Mouse (Mus musculus) gastrocnemius, adult 2 months (tissue): Measurements from ENCODE around the gene Plekha7. TPM values are rescaled to one million over a fixed set of nuclear protein-coding genes. Genes with fewer than 3 reads are reported as not detected.
A peak's percentile ranks its signal among the peaks of the same experiment; 100 is the strongest.

ENCODE experiments used
- DNase-seq: peaks from one replicate; pipeline ENCODE4 v3.0.0; 2022
- H3K27ac ChIP-seq: fragments of 200-600 bp; 2 replicates; pipeline ENCODE4 v1.8.1; 2022; ENCODE audit warnings: mild to moderate bottlenecking
- H3K4me3 ChIP-seq: fragments of 200-600 bp; 2 replicates; pipeline ENCODE4 v1.8.1; 2022; ENCODE audit warnings: mild to moderate bottlenecking, moderate library complexity
- CTCF ChIP-seq: fragments of 200-600 bp; IDR thresholded peaks from 2 replicates; pipeline ENCODE4 v1.8.1; 2022; ENCODE audit warnings: antibody characterized with exemption, mild to moderate bottlenecking, moderate library complexity
- intact Hi-C: fragments of 180-260 bp; cut with DNase I; formaldehyde crosslinking; loops from one replicate; pipeline ENCODE4 v1.15.1; 2025
- total RNA-seq, 2 experiments: library from RNA; stranded (reverse); gene quantifications; 2 replicates each; pipeline ENCODE4 v1.2.3; 2021

Plekha7 gene
- total RNA-seq, 2 experiments from 2014 or later, result 1.0 to 1.4 TPM

DNA sequence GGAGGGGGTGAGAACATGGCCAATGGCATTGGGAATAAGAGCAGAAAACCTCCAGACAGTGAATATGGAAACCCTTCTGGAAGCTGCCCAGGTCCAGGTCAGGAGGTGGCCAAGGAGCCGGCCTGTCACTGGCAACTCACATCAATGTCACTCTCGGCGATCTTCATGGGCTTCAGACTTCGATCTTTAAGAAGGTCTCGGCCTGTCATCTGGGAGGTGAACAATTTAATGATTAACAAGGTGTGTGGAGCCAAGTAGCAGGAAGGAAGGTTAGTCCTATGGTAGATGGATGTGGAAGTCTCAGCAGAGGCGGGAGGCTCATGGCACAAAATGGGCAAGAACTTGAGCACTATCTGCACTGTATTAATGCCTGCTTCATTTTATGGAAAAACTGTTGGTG lies 163.1 kb downstream of the Plekha7 start:
- intact Hi-C loops, result no loop called here
- Histone ChIP-seq H3K27ac (no peak overlapping the region), H3K4me3 (no peak overlapping the region)
- DNase-seq, result no peak
- no peak for TF ChIP-seq CTCF

DNA sequence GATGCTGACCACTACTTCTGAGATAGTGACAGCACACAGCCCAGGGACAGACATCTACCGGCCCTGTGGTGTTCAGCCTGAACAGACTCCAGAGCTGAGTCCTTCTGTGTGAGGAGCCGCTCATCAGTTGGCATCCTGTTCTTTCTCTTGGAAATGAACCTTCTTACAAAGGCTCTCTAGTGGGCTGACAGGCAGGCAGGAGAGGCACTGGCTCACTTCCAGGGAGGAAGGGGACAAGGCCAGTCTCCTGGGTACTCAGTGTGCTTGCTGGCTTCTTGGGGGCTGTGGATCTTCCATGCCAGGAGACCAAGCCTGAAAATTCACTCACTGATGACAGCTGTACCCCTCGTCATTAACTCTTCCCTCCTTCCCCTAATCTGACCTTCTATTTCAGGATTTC lies 170.5 kb downstream of the Plekha7 start:
- no peak for DNase-seq
- no peak for TF ChIP-seq CTCF
- no peak overlapping the region for H3K4me3 ChIP-seq
- intact Hi-C loops, result no loop called here
- H3K27ac ChIP-seq, result no peak overlapping the region

DNA sequence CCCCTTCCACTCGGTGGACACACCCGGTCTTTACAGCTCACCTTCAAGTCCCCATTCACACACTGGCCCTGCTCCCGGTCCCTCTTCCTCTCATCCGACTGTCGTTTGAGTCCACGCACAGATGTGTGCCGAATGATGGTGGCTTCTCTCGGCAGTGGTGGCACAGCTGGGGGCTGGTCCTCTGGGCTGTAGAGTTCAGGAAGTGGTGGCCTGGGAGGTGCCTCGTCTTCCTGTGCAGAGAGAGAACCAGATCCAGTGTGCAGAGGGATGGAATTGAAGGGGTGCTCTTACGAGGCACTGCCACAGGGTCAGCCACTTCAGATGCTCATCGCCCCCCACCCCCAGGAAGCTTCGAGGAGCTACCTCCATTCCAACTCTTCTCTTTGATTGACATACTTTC lies 171.0 kb downstream of the Plekha7 start:
- H3K4me3 ChIP-seq, result no peak overlapping the region
- H3K27ac ChIP-seq, result no peak overlapping the region
- no peak for TF ChIP-seq CTCF
- no peak for DNase-seq
- intact Hi-C loops, result no loop called here

DNA sequence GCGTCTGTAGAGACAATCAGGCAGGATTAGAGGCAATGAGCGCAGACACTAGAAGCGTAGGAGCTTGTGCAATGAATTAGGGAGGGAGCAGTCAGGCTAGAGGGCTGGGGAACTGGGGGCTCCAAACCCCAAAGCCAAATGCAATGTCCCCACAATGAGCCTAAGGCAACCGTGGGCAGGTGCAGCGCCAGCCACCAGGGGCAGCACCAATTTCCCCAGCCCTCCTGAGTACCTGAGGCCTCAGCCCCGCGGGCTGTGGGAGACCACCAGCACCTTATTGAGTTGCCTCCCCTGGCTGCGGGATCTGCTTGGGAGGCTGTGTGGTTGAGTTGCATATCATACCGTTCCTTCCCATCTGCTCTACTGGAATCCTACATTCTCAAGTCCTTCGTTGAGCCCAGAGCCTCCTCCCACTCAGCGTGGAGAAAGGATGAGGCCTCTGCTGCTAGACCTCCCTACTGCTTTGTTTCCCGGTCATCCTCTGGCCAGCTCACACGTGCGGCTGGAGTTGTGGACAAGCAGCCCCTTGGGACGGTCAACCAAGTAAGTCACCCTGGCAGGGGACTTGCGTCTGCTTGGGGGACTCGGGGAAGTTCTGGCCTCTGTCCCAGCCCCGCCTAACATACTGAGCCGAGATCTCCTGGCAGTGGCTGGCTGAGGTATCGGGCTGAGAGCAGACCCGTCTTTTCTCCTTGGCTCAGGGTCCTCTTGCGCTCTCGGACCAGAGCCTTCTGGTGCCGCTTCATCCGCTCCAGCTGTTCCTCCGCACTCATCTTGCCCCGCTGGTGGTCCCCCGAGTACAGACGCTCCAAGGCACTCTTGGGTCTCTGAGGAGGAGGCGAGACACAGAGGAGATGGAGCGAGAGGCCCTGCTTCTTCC lies 173.5 kb downstream of the Plekha7 start:
- H3K27ac ChIP-seq, result no peak overlapping the region
- peak overlapping the region; percentile 3; the same call in 1 of the 2 replicates for H3K4me3 ChIP-seq
- intact Hi-C loops, result loop anchor here (5.0 kb wide), 1 partner anchor 63 kb away; no protein-coding TSS in a partner anchor
- TF ChIP-seq CTCF, result peak; percentile 14
- DNase-seq, result peak; percentile 42

DNA sequence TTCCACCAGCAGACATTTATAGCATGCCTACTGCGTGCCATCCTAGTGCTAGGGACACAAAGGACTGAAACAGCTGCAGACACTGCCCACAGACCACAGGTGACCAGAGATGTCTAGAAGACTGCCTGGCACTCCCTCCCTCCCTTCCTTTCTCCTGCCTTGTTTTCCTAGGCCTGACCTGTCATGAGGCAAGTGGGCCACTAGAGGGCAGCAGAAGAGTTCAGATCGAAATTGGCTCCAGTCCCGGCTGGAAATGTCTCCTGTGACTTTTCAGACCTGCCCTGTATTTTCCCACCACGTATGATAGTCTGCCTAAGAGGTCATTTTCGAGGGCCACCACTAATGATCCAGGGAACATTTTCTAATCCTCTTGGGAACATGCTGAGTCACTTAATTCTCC lies 176.1 kb downstream of the Plekha7 start:
- Histone ChIP-seq H3K4me3 (no peak overlapping the region), H3K27ac (no peak overlapping the region)
- DNase-seq, result peak; percentile 78
- no peak; the same call in none of the 2 replicates for TF ChIP-seq CTCF
- intact Hi-C loops, result loop anchor here (5.0 kb wide), 1 partner anchor 65 kb away; no protein-coding TSS in a partner anchor

DNA sequence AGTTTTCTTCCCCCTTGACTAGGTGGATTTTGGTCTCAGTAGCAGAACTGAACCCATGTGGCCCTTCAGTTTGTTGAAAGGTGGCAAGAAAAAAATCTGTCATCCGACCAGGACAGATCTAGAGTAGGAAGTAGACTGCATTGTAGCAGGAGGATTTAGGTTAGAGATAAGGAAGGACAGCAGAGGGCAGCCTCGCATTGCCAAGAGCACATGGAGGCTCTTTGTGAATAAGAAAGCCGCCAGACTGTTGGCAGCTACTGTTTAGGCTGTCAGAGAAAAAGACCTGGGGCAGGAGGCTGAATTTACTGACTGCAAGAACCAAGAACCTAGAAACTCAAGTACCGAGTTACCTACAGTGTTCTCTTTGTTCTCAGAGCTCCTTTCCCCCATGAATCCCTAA lies 176.8 kb downstream of the Plekha7 start:
- intact Hi-C loops, result loop anchor here (5.0 kb wide), 1 partner anchor 66 kb away; no protein-coding TSS in a partner anchor
- no peak for DNase-seq
- no peak overlapping the region for H3K27ac ChIP-seq
- 0 out of 2 replicates have a peak, but pooled peaks have one; percentile 9 for TF ChIP-seq CTCF
- H3K4me3 ChIP-seq, result no peak overlapping the region

DNA sequence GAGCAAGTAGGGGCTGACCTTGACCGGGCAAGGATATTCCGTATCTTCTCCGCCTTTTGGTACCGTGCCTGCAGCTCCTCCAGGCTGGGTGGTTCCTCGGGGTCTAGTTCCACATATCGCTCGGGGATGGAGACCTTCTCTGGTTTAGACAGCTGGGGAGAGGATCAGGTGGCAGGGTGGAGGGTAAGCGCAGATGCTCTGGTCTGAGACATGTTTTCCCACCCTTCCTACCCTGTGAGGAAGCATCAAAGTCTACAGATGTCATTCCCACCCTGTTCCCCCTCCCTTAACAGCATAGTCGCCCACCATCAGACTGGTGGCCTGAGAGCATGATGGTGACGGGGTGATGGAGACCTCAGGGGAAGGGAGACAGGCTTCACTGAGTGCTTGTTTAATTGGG lies 178.8 kb downstream of the Plekha7 start:
- no peak for TF ChIP-seq CTCF
- no peak overlapping the region for H3K27ac ChIP-seq
- no peak for DNase-seq
- no peak overlapping the region for H3K4me3 ChIP-seq
- intact Hi-C loops, result no loop called here

DNA sequence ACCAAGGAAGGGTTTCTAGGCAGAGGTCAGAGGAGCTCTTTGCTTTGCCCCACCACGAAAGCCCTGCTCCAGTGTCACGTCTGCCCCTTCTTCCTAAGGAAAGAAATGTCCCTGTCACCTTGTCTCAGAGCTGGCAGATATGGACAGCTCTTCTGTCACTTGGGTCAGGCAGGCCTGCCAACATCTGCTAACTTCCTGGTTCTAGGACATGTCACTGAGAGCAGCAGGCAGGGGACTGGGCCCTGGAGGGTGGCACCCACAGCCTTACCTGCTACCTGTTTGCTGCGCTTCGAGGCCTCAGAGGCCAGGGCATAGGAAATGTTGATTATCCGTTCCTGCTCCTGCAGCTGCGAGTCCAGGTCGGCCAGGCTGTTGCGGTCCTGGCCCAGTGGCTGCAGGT lies 179.9 kb downstream of the Plekha7 start:
- no peak for DNase-seq
- Histone ChIP-seq H3K27ac (no peak overlapping the region), H3K4me3 (no peak overlapping the region)
- no peak for TF ChIP-seq CTCF
- intact Hi-C loops, result no loop called here

DNA sequence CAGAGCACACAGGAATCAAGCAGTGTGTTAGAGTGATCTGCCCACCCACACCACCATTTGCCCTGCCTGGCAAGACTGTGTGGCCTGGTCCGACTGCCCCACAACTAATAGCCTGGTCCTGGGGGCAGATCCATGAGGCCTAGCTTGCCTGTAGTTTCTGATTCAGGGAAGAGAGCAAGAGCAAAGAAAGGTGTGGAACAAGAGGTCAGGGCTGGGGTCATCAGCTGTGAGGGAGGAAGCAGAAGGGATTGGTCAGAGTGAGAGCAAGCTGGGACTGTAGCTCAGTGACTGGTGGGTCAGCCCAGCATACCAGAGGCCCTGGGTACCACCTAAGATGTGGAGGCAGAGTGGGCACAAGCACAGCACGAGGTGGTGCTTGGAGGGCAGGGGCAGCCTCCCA lies 181.1 kb downstream of the Plekha7 start:
- DNase-seq, result no peak
- no peak for TF ChIP-seq CTCF
- intact Hi-C loops, result no loop called here
- H3K4me3 ChIP-seq, result no peak overlapping the region
- H3K27ac ChIP-seq, result no peak overlapping the region

DNA sequence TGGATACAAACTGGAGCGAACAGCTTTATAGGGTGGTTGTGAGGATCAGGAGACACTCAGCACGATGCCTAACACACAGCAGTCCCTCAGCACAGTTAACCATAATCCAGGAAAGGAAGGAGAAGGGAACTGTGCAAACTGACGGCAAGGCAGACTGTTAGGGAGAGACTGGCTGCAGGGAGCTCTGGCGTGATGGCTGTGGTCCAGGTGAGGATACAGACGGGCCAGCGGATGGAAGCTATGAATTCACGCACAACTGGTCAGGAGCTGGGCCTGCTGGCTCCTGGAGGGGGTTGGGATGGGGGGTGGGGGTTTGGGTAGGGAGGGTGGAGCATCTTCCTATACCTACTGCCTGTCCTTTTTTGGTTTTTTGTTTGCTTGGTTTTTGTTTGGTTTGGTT lies 182.5 kb downstream of the Plekha7 start:
- no peak for DNase-seq
- intact Hi-C loops, result no loop called here
- Histone ChIP-seq H3K27ac (no peak overlapping the region), H3K4me3 (no peak overlapping the region)
- TF ChIP-seq CTCF, result no peak

DNA sequence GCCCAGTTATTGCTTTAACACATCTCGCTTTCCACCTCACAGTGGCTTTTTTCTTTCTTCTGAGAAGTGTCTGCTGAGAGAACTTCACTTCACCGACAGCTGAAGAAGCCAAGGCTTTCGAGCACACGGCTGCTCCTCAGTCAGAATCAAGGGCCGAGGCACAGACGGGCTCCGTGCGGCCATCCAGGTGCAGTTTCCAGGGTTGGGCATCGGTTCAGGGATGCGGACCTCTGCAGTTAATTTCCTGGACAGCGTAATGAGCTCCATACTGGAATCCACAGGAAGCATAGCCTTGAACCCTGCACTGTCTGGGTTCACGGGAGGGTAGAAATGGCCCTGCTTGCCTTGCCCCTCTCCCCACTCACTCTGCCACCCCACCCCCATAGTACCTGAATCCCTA lies 184.1 kb downstream of the Plekha7 start:
- TF ChIP-seq CTCF, result no peak
- intact Hi-C loops, result no loop called here
- DNase-seq, result no peak
- H3K4me3 ChIP-seq, result no peak overlapping the region
- H3K27ac ChIP-seq, result no peak overlapping the region

DNA sequence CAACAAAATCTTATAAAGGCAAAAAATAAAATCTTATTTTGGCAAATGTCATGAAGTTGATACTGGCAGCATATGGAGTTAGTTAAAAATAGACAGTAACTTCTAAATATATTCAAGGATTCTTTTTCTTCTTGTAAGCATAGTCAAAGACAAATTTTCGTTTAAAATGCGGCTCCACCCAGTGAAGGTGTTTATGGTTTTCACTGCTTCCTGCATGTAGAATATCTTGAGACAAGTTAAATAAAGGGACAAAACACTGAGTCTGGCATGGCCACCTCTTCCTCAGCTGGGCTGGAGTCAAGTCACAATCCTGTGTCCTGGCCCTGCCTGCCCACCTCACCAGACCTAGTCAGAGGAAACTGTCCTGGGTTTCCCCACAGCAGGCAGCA lies 184.6 kb downstream of the Plekha7 start:
- Histone ChIP-seq H3K27ac (no peak overlapping the region), H3K4me3 (no peak overlapping the region)
- intact Hi-C loops, result no loop called here
- DNase-seq, result no peak
- TF ChIP-seq CTCF, result no peak

DNA sequence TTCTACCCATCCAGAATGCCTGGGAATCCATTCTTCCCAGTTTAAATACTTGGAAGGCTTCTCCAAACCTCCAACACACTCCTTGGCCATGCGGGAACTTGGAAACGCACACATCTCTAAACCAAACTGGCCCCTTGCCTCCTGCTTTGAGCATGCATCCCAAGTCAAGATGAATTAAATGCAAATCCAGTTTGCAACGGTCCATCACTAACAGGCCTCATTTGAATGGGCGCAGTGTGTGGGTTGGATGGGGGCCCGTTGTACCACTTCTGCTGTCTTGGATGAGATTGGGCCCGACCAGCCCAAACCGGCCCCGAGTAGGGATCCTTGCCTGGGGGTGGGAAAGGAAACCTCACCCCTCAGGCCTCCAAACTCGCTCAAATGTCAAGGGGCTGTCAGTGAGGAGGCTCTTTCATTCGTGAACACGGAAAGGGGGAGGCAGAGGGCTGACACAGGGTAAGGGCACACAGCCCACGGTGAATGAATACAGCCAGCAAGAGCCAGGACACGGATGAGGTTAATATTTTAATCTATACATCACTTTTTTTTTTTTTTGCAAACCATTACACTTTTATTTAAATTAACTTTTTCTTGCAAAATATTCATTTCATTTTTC lies 185.1 kb downstream of the Plekha7 start:
- TF ChIP-seq CTCF, result no peak
- no peak overlapping the region for H3K27ac ChIP-seq
- DNase-seq, result no peak
- intact Hi-C loops, result no loop called here
- no peak overlapping the region for H3K4me3 ChIP-seq
